Mouse (Mus musculus): ENCODE data around the gene 9930021J03Rik.

The 9930021J03Rik gene

DNA sequence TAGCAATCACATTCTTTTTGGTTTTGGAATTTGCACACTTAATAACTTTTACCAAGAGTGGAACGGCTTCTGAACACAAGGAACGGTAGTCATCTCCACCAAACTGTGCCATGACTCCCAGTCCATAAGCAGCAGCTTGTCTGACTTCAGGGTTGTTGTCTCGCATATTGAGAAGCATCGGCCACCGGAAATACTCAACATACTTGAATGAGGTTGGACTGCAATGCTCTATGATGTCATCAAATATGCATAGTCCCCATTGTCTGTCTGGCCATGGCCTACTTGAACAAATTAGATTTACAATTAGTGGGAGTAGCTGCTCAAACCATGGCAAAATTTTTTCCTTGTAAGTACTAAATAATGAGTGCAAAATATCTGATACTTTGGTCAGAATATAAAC, 4.2 kb upstream of the 9930021J03Rik start:
- no peak for DNase-seq (ENCODE audit: low spot score in 2 of 2)

DNA sequence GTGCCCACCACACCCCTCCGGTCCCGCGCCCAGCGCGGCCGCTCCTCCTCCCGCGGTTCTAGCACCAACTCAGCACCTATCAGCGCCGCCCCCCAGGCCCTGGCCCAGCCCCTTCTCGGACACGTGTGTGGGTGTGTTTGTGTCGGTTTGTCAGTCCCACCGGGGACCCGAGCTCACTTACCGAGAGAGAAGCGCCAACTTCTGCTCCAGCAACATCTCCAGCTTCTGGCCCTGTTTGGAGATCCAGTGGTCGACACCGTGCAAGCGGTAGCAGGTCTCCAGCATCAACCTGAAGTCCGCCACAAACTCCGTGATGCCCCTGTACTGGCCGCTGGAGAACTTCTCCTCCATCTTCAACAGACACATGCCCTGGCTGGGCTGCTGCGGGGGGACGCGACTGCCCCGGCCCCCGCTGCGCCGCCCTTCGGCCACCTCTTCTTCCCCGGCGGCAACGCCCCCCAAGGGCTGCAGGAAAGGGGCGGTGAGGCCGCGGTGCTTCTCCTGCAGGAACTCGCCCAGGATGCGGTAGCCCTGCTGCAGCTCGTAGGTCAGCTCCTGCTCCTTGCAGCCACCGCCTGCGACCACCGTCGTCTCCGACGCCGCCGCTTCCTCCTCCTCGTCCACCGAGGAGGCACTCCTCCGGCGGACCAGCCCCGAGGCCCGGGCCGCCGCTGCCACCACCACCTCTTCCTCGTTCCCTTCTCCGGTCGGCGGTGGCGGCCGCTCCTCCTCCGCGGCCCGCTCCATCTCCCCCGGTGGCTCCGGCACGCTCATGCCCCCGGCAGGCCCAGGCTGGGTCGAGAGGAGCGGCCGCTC, 480 bp downstream of the 9930021J03Rik start:
- DNase-seq (ENCODE audit: low spot score in 2 of 2): peak; percentile 54 to 62

DNA sequence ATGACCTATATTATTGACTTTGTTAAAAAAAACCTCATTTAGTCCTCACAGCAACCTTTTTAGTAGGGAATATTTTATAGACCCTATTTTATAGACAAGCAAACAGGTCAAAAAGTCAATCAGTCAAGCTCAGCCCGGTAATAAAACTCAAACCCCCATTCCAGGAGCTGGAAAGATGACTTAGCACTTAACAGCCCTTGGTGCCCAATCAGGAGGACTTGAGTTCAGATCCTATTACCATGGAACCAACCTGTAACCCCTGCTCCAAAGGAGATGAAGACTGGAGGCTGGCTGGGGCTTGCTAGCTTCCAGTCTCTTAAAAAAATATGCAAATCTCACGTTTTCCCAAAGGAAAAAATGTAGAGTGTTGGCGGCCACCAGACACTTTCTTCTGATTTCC, 1.8 kb downstream of the 9930021J03Rik start:
- DNase-seq (ENCODE audit: low spot score in 2 of 2): no peak

DNA sequence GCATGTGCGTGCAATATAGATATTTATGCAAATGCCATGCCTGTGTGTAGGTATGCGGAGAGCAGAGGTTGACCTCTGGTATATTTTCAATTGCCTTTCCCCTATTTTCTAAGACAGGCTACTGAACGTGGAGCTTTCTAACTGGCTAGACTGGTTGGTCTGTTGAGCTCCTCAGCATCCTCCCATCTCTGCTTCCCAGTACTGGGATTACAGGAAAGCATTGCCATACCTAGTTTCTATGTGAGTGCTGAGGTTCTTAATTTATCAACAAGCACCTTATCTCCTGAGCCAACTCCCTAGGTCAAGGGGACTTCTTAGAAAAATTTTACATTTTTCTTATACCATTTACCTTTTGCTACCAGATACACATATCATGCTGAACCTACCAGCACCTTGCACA, 8.4 kb downstream of the 9930021J03Rik start:
- DNase-seq (ENCODE audit: low spot score in 2 of 2): no peak

DNA sequence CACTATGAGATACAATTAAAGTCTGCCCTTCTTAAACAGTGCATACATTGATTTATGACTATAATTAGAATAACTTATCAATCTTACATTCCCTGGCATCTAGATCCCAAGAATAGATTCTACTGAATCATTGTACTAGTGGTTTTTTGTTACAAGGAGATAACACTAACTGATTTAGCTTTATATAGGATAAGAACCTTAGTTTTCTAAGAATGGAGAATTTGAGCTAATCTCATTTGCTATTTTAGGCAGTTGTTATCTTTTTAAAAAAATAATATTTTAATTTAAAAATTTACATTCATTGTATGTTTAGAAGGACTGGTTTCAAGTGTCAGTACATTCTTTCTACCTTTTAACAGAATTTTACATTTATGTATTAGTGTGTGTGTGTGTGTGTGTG, 17.8 kb downstream of the 9930021J03Rik start:
- DNase-seq (ENCODE audit: low spot score in 2 of 2): no peak

DNA sequence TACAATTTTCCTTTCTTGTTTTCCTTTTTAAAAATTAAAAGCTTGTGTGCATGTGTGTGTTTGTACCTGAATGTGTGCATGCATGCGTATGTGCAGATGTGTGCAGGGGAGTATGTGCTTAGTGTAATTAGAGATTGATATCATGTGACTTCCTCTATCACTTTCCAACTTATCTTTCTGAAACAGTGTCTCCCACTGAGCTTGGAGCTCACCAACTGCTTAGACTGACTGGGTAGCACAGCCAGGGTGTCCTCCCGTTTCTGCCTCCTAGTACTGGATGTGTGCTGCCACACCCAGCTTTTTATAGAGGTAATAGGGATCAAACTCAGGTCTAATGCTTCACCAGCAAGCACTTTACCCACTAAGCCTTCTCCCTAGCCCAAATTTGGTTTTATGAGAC, 22.9 kb downstream of the 9930021J03Rik start:
- DNase-seq (ENCODE audit: low spot score in 2 of 2): no peak

DNA sequence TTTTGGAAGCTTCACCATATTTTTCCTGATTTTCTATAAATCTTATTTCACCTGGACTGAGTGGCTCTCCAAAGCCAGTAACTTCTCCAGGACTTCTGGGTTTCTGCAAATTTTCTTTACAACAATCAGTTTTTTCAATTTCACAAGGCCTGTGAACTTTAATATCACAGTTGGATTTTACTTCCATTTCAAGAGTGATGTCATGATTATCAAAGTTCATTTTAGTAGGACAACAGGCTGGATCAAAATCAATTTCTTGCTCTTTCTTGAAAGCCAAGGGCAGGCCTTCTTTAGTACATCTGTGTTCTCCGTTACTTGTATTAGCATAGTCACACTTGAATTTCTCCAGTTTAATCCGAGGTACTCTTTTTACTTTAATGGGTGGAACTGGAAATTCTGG, 51.9 kb downstream of the 9930021J03Rik start:
- DNase-seq (ENCODE audit: low spot score in 2 of 2): no peak

DNA sequence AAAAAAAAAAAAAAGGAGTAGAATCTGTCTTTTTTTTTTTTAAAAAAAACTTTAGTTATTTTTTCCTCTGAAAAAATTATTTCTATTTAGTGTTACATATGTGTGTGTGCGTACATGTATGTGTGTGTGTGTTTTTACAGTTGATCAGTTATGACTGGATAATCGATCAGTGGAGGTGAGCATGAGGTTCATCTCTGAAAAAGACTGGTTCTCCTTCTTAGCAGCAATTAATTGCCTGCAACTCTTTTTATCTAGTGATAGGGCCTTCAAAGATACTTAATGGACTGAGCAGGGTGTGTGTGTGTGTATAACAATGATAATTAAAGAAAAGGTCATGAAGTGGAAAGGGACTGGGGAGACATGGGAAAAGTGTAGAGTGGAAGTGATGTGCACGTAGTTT, 54.8 kb downstream of the 9930021J03Rik start:
- DNase-seq (ENCODE audit: low spot score in 2 of 2): no peak

DNA sequence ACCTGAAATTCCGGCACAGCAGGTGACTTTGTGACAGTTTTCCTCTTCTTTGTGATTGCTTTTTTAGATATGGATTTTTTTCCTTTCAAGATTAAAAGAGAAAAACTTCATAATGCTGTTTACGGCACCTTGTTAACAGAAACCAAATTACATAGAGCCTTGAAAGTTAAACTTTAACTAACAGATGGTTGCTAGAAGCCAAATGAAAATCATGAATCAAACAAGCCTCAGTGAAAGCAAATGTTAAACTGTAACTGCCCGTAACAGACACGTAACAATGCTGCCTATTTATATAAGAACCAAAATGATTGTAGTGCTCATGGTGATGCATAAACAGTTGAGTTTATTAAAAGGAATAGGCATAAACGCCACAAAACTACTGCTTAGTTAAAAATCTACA, 62.3 kb downstream of the 9930021J03Rik start:
- DNase-seq (ENCODE audit: low spot score in 2 of 2): no peak

DNA sequence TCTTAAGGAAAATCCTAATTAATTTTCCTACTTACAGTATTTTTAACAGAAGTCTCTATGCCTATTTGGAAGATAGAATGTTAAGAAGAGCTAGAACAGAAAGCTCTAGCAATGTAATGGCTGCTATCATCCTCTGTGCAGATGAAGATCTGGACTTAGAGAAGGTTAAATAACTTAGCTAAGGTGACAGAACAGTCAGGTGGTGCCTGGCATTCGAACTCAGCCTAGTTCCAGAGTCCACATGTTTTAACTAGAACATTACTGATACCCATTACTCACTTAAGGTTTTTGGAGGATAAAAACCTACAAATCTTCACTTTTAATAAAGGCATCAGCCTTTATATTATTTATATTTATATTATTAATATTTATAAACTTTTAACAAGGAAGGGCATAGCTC, 65.1 kb downstream of the 9930021J03Rik start:
- DNase-seq (ENCODE audit: low spot score in 2 of 2): no peak

DNA sequence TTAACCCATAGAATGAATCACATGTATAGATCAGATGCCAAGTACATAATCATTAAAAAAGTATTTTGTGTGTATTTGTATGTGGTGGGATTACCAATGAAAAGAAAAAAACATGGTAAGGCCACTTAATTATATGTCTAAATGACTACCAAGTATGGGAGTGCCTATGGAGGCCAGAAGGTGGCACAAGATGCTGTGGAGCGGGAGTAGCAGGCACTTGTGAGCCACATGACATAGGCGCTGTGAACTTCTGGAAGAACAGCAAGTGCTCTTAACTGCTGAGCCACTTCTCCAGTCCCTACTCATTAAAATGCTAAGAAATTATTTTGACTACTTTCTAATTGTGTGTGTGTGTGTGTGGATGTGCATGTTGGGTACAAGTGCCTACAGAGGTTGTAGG, 66.2 kb downstream of the 9930021J03Rik start:
- no peak for DNase-seq (ENCODE audit: low spot score in 2 of 2)

DNA sequence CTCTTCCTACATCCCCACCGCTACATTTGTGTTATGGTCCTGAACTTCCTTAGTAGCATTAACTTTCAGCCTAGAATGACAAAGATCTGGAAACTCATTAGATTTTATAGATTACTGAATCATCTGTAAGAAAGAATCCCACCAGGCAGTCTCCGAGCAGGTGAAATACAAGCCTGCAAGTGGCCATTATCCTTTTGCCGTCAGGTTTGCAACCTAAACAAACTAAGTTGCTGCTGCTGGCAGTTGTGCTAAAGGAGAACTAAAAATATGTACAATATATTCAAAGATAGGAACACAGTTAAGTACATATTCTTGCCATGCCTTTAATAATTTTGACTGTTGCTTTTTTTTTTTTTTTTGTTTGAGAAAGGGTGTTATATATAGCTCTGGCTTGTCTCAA, 70.4 kb downstream of the 9930021J03Rik start:
- no peak for DNase-seq (ENCODE audit: low spot score in 2 of 2)

DNA sequence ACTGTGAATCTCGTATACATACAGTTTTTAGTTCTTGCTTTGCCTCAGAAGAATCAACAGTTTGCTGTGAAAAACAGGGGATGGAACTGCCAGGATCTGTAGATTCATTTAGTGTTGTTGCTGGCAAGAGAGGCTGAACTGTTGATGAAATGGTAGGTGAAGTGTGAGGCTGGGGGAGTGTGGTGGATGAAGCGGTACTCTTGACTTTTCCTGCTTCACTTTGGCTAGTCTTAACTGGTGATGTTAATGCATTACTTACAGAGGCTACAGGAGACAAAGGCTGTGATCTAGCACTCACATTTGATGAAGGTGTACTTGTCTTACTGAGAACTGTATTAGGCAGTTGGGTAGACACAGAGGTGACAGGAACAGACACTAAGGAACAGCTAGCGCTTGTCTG, 87.3 kb downstream of the 9930021J03Rik start:
- no peak for DNase-seq (ENCODE audit: low spot score in 2 of 2)

DNA sequence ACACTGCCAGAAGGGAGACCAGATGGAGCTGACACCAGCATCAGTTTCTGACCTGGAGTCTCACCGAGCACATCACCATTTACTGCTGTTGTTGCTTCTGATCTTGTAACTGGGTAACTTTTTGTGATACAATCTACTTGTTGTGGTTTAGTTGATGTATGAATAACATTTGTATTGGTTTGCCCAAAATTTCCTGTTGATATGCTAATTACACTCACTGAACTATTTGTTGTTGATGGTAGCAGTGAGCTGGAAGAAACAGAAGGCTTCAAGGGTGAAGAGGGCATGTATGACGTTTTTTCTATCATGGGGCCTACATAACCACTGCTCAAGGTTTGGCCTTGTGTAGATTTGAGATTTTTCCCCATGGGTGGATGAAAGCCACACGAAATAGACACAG, 87.9 kb downstream of the 9930021J03Rik start:
- DNase-seq (ENCODE audit: low spot score in 2 of 2): no peak

DNA sequence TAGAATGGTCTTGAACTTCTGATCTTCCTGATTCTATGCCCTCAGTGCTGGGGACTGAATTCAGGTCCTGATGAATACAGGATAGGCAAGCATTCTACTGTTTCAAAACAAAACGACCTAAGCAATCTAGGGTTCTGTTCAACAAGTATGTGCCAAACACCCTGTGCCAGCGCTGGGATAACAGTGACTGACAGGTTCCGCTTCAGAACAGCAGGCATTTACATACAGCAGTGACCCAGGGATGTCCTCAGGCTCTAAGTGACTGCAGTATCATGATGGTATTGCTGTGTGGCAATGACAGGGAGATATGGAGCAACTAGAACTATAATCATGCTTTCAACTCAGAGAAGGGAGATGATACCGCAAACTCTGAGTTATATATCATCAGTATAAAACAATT, 92.3 kb downstream of the 9930021J03Rik start:
- DNase-seq (ENCODE audit: low spot score in 2 of 2): no peak

DNA sequence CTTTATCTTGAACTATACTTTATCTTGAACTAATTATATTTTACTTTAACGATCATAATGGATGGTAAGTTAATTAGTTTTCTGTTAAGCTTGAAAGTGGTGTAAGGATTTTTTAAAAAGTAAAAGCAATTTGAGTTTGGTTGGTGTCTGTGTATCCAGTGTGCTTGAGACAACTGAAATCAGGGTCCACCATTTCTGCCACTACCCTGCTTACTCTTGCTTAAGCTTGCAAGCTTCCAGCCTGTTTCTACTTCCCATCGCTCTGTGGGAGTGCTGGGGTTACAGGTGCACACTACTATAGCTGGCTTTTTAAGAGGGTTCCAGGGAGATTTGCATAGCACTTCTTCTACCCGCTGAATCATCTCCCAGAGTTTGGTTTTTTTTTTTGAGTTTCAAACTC, 96.3 kb downstream of the 9930021J03Rik start:
- DNase-seq (ENCODE audit: low spot score in 2 of 2): no peak

DNA sequence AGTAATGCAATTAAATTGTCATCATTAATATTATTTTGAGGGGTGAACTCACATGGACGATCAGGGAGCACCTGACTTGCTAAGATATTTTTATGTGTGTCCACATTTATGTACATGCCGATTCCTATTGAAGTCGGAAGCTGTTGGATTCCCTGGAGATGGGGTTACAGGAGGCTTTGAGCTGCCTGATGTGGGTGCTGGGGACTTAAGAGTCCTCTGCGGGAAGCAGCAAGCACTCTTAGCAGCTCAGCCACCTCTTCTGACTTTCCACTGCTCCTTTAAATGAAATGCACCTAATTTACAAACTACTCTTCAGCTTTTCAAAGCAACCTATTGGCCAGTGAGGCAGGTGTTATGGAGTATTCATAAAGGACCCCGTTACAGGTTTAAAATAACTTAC, 97.3 kb downstream of the 9930021J03Rik start:
- no peak for DNase-seq (ENCODE audit: low spot score in 2 of 2)

DNA sequence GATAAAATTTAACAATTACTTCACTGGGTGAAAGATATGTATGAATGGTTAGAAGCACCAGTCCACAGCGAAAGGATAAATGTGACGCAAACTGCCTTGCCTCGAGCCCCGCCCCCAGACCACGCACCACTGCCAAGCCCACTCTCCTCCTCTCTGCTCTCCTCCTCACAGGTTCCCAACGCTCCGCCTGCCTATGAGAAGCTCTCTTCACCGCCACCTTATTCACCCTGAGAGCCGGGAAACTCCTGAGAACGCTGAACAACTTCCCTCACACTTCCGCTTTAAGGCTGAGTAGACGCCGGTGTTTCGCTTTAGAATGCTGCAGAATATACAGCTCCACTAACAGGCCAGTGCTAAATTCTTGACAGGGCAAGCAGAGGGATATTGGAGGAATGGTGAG, 97.8 kb downstream of the 9930021J03Rik start:
- no peak for DNase-seq (ENCODE audit: low spot score in 2 of 2)

DNA sequence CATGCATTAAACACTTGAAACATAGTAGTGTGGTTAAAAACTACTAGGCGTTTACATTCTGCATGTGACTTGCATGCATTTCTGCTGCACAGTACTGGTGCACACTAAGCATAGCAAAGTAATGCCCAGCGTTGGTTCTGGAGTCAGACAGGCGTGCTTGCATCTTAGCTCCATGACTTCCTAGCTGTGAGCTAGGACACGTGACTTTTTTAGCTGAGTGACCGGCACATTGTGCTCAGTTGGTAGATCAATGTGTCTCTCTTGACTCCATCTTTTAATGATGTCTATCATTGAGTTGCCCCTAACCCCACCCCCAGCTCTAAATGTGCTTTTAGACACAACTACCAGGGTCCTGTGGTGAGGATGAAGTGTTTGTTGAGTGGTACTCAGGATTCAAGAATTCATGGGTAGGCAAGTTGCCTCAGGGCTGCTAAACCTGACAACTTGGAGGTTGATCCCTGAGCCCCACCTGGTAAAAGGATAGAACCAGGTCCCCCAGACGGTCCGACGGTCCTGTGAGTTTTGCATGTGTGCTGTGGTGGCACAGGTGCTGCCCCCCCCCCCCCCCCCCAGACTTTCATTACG, 98.4 kb downstream of the 9930021J03Rik start:
- no peak for DNase-seq (ENCODE audit: low spot score in 2 of 2)

DNA sequence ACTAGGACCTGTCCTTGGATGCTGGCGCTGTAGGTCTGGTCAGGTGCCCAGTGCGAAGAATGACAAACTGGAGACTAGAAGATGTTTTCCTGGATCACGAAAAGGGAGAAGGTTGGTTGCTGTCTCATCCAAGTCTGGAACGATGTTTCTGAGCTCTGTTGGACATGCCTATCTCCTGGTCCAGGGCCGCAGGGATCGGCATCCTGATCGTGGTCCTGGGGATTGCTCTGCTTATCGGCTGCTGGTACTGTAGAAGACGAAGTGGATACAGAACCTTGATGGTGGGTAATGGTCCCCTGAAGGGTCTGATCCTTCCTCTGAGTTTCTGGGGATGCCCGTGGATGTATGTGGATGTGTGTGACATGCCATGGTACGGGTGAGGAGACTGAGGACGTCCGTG, 101.4 kb downstream of the 9930021J03Rik start:
- no peak for DNase-seq (ENCODE audit: low spot score in 2 of 2)

DNA sequence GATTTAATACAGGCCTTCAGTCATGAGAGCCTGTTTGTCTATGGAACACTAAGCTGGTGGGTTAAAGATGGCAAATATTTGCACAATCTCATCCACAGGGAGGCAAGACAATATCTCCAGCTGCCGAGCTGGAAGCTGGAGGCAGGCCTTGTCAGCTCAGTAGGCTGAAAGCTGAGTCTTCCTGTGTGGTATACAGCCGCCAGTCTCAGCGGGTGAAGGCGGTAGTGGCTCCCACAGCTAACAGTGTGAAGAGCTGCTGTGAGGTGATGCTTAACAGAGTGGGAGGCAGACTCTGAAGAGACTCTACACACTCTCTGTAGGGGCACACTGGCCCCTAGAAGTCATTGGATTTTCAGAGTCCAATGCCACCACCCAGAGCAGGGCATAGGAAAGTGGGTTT, 104.1 kb downstream of the 9930021J03Rik start:
- no peak for DNase-seq (ENCODE audit: low spot score in 2 of 2)

DNA sequence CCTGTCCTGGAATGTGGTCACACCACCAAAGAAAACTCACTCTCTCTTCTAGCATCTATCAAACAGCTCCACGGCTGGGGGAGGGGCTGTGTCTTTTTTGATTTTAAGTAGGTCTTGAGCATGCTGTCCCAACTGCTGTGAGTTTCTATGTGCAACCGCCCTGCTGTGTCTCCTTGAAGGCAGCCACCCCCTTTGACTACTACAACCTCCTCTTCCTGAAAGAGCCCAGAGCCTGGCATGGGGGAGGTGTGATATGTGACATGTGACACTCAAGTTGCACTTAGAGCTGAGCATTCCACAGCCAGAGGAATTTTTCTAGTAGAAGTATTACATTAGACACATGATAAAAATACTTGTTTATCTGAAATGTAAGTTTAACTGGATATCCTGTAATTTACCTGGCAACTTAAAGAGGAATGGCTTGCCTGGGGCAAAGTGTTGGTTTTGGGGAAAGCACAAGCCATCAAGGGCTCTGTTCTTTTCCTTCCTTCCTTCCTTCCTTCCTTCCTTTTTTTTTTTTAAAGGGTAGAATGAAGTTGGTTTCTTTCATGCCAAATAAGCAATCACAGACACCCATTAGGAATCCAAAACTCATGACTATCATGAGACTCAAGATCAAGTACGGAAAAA, 108.4 kb downstream of the 9930021J03Rik start, which contains the start of gene Mlana:
Mlana (plus strand) TSS at position 580 of the 630 bp plus-strand sequence.
- no peak for DNase-seq (ENCODE audit: low spot score in 2 of 2)

DNA sequence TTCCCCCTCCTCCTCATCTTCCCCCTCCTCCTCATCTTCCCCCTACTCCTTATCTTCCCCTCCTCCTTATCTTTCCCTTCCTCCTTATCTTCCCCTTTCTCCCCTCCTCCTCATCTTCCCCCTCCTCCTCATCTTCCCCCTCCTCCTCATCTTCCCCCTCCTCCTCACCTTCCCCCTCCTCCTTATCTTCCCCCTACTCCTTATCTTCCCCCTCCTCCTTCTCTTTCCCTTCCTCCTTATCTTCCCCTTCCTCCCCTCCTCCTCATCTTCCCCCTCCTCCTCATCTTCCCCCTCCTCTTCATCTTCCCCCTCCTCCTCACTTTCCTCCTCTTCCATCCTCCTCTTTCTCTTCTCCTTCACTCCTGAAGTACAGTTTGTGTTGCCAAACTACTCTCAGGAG, 108.9 kb downstream of the 9930021J03Rik start:
- no peak for DNase-seq (ENCODE audit: low spot score in 2 of 2)
